Mouse (Mus musculus) ES-Bruce4 (cell line): ENCODE measurements around the gene Fyb2.

Experiments
- CTCF ChIP-seq: IDR thresholded peaks from one replicate; pipeline ENCODE4 v1.8.1; 2011; ENCODE audit warnings: low read depth, low read length
- EP300 ChIP-seq: IDR thresholded peaks from 2 replicates; pipeline ENCODE4 v1.6.1; 2011; ENCODE audit warnings: low read depth, low read length; ENCODE audit not compliant: insufficient read depth
- POLR2A ChIP-seq: IDR thresholded peaks from one replicate; pipeline ENCODE4 v1.8.1; 2011; ENCODE audit warnings: low read length; ENCODE audit not compliant: insufficient read depth

- peak; percentile 7 for TF ChIP-seq CTCF
- TF ChIP-seq EP300, result no peak
- no peak for TF ChIP-seq POLR2A
These were observed 19.1 kb upstream of the Fyb2 start for GRCm38 (mm10) chr4:104894004-104894734.
